Mouse (Mus musculus) small intestine, adult 2 months (tissue): ENCODE measurements at regions not wholly inside any gene's neighbourhood (a gene's known extent, or its start where the extent isn't known, plus 50 kb on each side); places are given as distances from the start of the nearest gene placed in this dataset.

Experiments used
- CTCF ChIP-seq: fragments of 200-500 bp; IDR thresholded peaks from 2 replicates; pipeline ENCODE4 v1.5.1; 2012; ENCODE audit warnings: low read depth, mild to moderate bottlenecking, control low read depth, inconsistent platforms, low read length, moderate library complexity, mixed read lengths; ENCODE audit not compliant: insufficient replicate concordance, insufficient read length; ENCODE audit errors: extremely low read depth
- POLR2A ChIP-seq: fragments of 200-500 bp; IDR thresholded peaks from 2 replicates; pipeline ENCODE4 v1.6.1; 2012; ENCODE audit warnings: low read depth, mild to moderate bottlenecking, control low read depth, inconsistent platforms, low read length, moderate library complexity

DNA sequence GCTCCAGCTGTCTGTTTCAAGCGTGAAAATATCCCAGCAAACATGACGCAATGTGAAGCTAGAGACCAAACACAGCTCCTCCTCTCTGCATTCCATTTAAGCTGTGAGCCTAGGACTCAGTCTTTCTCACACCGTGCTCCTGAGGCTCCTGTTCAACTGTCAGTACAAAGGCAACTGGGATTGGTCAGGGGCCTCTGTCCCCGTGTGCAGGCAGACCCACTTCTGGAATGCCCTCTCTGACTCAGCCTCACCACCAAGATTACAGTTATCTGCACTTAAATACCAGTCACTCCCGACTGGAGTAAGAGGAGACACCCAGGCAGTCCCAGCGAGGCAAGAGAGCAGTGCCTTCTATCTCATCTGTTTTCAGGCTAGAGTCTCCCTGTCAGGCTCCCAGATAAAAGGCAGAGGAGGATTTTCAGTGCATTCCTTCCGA is 112.8 kb downstream of the Tbx18 start:
- TF ChIP-seq POLR2A (no peak), CTCF (no peak)
